In the genomic region with DNA sequence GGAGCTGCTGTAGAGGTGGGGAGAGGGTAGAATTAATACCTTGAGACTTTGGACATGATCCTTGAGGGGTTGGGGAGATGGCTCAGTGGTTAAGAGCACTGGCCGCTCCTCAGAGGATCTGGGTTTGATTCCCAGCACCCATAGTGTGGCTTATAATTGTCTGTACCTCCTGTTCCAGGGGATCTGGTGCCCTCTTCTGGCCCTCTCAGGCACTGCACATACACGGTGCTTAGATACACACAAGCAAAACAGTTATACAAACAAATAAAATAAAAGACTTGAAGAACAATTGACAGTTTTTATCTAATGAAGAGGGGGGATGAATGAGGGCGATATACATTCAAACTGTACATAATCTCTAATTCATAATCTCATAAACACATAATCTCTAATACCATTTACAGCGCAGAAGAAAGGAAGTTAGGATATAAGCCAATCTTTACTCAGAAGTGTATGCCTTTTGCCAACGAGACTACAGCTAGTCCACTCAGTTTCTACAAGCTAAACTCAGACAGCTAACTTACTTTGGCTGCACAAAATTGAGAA, we compare ENCODE assay signal across 12 mouse cellular contexts. TPM values are rescaled to one million over a fixed set of nuclear protein-coding genes. Genes with fewer than 3 reads are reported as not detected.
DNase-seq lines count a peak whose midpoint lies in the region; ATAC-seq and TF ChIP-seq lines count a peak whose summit lies in the region.
"Had no signal": no experiment of that assay in that cellular context is flagged by ENCODE, and none has a peak within 500 bp of the region (broad histone marks: within the 10 kb centered on the region; RNA-seq: fewer than 3 reads in every experiment).

No protein-coding gene starts in this region.

- no peak overlapping the region for H3K9ac ChIP-seq in intestine, postnatal 0 days (ENCODE audit: low read depth, low read length)
- no peak overlapping the region for H3K9ac ChIP-seq in intestine, embryonic 16.5 days (ENCODE audit: low read depth, low read length)
- H3K9ac ChIP-seq in CH12.LX (ENCODE audit: insufficient read depth, low read depth): no peak overlapping the region
- no peak overlapping the region for H3K9ac ChIP-seq in forebrain, embryonic 13.5 days

- ATAC-seq in intestine, postnatal 0 days: no peak
- ATAC-seq in intestine, embryonic 16.5 days: no peak
- no peak for ATAC-seq in forebrain, embryonic 13.5 days

- no peak overlapping the region for H3K4me3 ChIP-seq in intestine, postnatal 0 days (ENCODE audit: low read depth, low read length)
- H3K4me3 ChIP-seq in intestine, embryonic 16.5 days (ENCODE audit: low read length): no peak overlapping the region
- no peak overlapping the region for H3K4me3 ChIP-seq in CH12.LX (replicated peaks in 1 of 3; ENCODE audit: low read depth in 2 of 3, low read length in 2 of 3, poor library complexity in 1 of 3)
- H3K4me3 ChIP-seq in forebrain, embryonic 13.5 days: no peak overlapping the region
- no peak overlapping the region for H3K4me3 ChIP-seq in heart, embryonic 10.5 days

- WGBS in intestine, postnatal 0 days: 96% methylated on average over 5 of the region's 5 CpGs
- WGBS in intestine, embryonic 16.5 days: 88% methylated on average over 5 of the region's 5 CpGs
- 94% methylated on average over 5 of the region's 5 CpGs for WGBS in forebrain, embryonic 13.5 days
- 84% methylated on average over 5 of the region's 5 CpGs for WGBS in heart, embryonic 10.5 days

- peak; percentile 53 for TF ChIP-seq CTCF in intestine, postnatal 0 days (IDR thresholded peaks at IDR 0.05; ENCODE audit: low read depth)
- peak; percentile 45 to 57; a peak in 2 of 4 replicates for TF ChIP-seq CTCF in CH12.LX (conservative IDR thresholded peaks at IDR 0.05 in 1 of 2, IDR thresholded peaks at IDR 0.05 in 1 of 2; ENCODE audit: low read depth in 2 of 2, low read length in 2 of 2)

- no peak for TF ChIP-seq POLR2A in CH12.LX (IDR thresholded peaks at IDR 0.05; ENCODE audit: low read depth, low read length)

- H3K79me2 ChIP-seq in CH12.LX (replicated peaks; ENCODE audit: control insufficient read depth, extremely low read depth, insufficient read depth, poor library complexity, severe bottlenecking): no peaks in the 10 kb centered on the region; the same call in 1 of the 2 replicates

- H3K27me3 ChIP-seq in intestine, postnatal 0 days (replicated peaks; ENCODE audit: control insufficient read depth, insufficient read depth, low read length): no peaks in the 10 kb centered on the region
- H3K27me3 ChIP-seq in intestine, embryonic 16.5 days (replicated peaks; ENCODE audit: control insufficient read depth, insufficient read depth, low read length): no peaks in the 10 kb centered on the region
- H3K27me3 ChIP-seq in CH12.LX (replicated peaks): no peaks in the 10 kb centered on the region
- H3K27me3 ChIP-seq in forebrain, embryonic 13.5 days: no peaks in the 10 kb centered on the region
- H3K27me3 ChIP-seq in heart, embryonic 10.5 days (ENCODE audit: insufficient read depth, poor library complexity, severe bottlenecking): no peaks in the 10 kb centered on the region

- H3K36me3 ChIP-seq in intestine, postnatal 0 days (ENCODE audit: control insufficient read depth, insufficient read depth): no peaks in the 10 kb centered on the region
- no peaks in the 10 kb centered on the region for H3K36me3 ChIP-seq in intestine, embryonic 16.5 days (ENCODE audit: control insufficient read depth, insufficient read depth, low read length)
- peaks cover 0 to 2% of the 10 kb centered on the region in 2 experiments for H3K36me3 ChIP-seq in CH12.LX (replicated peaks in 1 of 2; ENCODE audit: control insufficient read depth in 1 of 2, insufficient read depth in 1 of 2, low read length in 1 of 2)
- no peaks in the 10 kb centered on the region for H3K36me3 ChIP-seq in forebrain, embryonic 13.5 days (ENCODE audit: poor library complexity, severe bottlenecking)
- peaks cover 2% of the 10 kb centered on the region; the same call in 1 of the 2 replicates for H3K36me3 ChIP-seq in heart, embryonic 10.5 days

- TF ChIP-seq RAD21 in CH12.LX (IDR thresholded peaks at IDR 0.05; ENCODE audit: low read depth, low read length): peak; percentile 32

- H3K9me3 ChIP-seq in intestine, postnatal 0 days (ENCODE audit: control insufficient read depth): no peaks in the 10 kb centered on the region
- H3K9me3 ChIP-seq in intestine, embryonic 16.5 days (ENCODE audit: control insufficient read depth, low read length): 0 out of 2 replicates have a peak, but pooled peaks cover 3% of the 10 kb centered on the region
- H3K9me3 ChIP-seq in CH12.LX (replicated peaks; ENCODE audit: low read length): peaks cover 5% of the 10 kb centered on the region
- H3K9me3 ChIP-seq in forebrain, embryonic 13.5 days (replicated peaks): no peaks in the 10 kb centered on the region; the same call in 1 of the 2 replicates
- H3K9me3 ChIP-seq in heart, embryonic 10.5 days: 0 out of 2 replicates have a peak, but pooled peaks cover 3% of the 10 kb centered on the region

- H3K27ac ChIP-seq in intestine, postnatal 0 days (ENCODE audit: low read depth, low read length): no peak overlapping the region
- no peak overlapping the region for H3K27ac ChIP-seq in intestine, embryonic 16.5 days (ENCODE audit: low read length)
- H3K27ac ChIP-seq in CH12.LX (ENCODE audit: insufficient read depth, low read depth): no peak overlapping the region
- H3K27ac ChIP-seq in forebrain, embryonic 13.5 days: no peak overlapping the region
- H3K27ac ChIP-seq in heart, embryonic 10.5 days: no peak overlapping the region

- H3K4me2 ChIP-seq in intestine, postnatal 0 days (replicated peaks; ENCODE audit: low read depth): no peak overlapping the region
- H3K4me2 ChIP-seq in intestine, embryonic 16.5 days (ENCODE audit: low read depth, low read length): no peak overlapping the region
- no peak overlapping the region for H3K4me2 ChIP-seq in CH12.LX (ENCODE audit: insufficient read depth, low read depth, poor library complexity, severe bottlenecking)
- H3K4me2 ChIP-seq in forebrain, embryonic 13.5 days: no peak overlapping the region
- H3K4me2 ChIP-seq: heart, embryonic 11.5 days had no signal

- no peak for TF ChIP-seq EP300 in CH12.LX (IDR thresholded peaks at IDR 0.05; ENCODE audit: low read length)

- no peaks in the 10 kb centered on the region for H3K4me1 ChIP-seq in intestine, postnatal 0 days (replicated peaks; ENCODE audit: control insufficient read depth, insufficient read depth, low read length)
- H3K4me1 ChIP-seq in intestine, embryonic 16.5 days (ENCODE audit: control insufficient read depth, insufficient read depth, low read length): peaks cover 3% of the 10 kb centered on the region; the same call in 1 of the 2 replicates
- H3K4me1 ChIP-seq in CH12.LX (ENCODE audit: control insufficient read depth in 1 of 2, insufficient read depth in 2 of 2): peaks cover 2 to 19% of the 10 kb centered on the region in 2 experiments; a peak in 3 of 4 replicates
- H3K4me1 ChIP-seq in forebrain, embryonic 13.5 days: peaks cover 20% of the 10 kb centered on the region
- H3K4me1 ChIP-seq in heart, embryonic 10.5 days: peaks cover 29% of the 10 kb centered on the region

- in situ Hi-C loops in CH12.LX (cut with MboI; ENCODE audit: low pct_ligation_motif_present, low pct_unique_long_range_greater_than_20kb, low sequenced_read_pairs): no loop called here

- peak; percentile 35 for DNase-seq in CH12.LX (ENCODE audit: extremely low read depth)
- DNase-seq in adipocyte (ENCODE audit: low spot score): peak; percentile 21
- peak; percentile 18 for DNase-seq in retina, postnatal 1 day
- DNase-seq in embryo, embryonic 11 days: no peak
- DNase-seq in heart, embryonic 10.5 days (ENCODE audit: low spot score): no peak
- DNase-seq: right cerebral cortex, postnatal 14 days had no signal

- dilution Hi-C loops in CH12.LX (cut with MboI; ENCODE audit: extremely low pct_ligation_motif_present, extremely low pct_unique_long_range_greater_than_20kb, low sequenced_read_pairs): no loop called here

TF ChIP-seq in CH12.LX, 34 proteins besides CTCF, POLR2A, EP300 and RAD21:
- TF ChIP-seq ELF1 (IDR thresholded peaks at IDR 0.05; ENCODE audit: low read depth, low read length) (no peak), NRF1 (IDR thresholded peaks at IDR 0.05; ENCODE audit: low read depth, low read length) (no peak), SMC3 (IDR thresholded peaks at IDR 0.05; ENCODE audit: low read depth, low read length) (peak; percentile 20; the same call in 1 of the 2 replicates), HCFC1 (IDR thresholded peaks at IDR 0.05; ENCODE audit: low read depth, low read length) (no peak), MYC (IDR thresholded peaks at IDR 0.05; ENCODE audit: low read depth, low read length) (no peak), E2F4 (IDR thresholded peaks at IDR 0.05; ENCODE audit: insufficient replicate concordance, low read depth, low read length) (no peak), ZNF384 (IDR thresholded peaks at IDR 0.05; ENCODE audit: low read depth, low read length) (no peak)

RNA-seq across cellular contexts. Expression of gene Nf1, which starts 2.7 kb away (rescaled TPM):
- 6.3 and 8.3 TPM in 2 replicates for polyA plus RNA-seq in intestine, postnatal 0 days (2015; fragmentation: Nextera tagmentation; extraction: Ambion mirVana)
- 3.0 and 3.7 TPM in 2 replicates for polyA plus RNA-seq in intestine, embryonic 16.5 days (2015; fragmentation: Nextera tagmentation; extraction: Ambion mirVana)
- 11.2 and 12.4 TPM in 2 replicates for total RNA-seq in CH12.LX (2012; rRNA removed)
- 7.3 and 8.2 TPM in 2 replicates for total RNA-seq in CH12.LX (2014; rRNA removed)
- 15.2 and 19.5 TPM in 2 replicates for polyA plus RNA-seq in CH12.LX (2012; ENCODE audit: insufficient read length, low read depth)
- 7.1 and 8.5 TPM in 2 replicates for polyA plus RNA-seq in forebrain, embryonic 13.5 days (2015; fragmentation: Nextera tagmentation; extraction: Ambion mirVana)
- polyA plus RNA-seq in heart, embryonic 10.5 days (2016; fragmentation: Nextera tagmentation; extraction: Ambion mirVana): 4.1 and 5.1 TPM in 2 replicates

RNA-seq across cellular contexts. Expression of gene Gm9964, which starts 40.1 kb away (rescaled TPM):
- polyA plus RNA-seq in intestine, postnatal 0 days (2015; fragmentation: Nextera tagmentation; extraction: Ambion mirVana): not detected in 2 replicates
- polyA plus RNA-seq in intestine, embryonic 16.5 days (2015; fragmentation: Nextera tagmentation; extraction: Ambion mirVana): not detected in 2 replicates
- total RNA-seq in CH12.LX (2012; rRNA removed): not detected in 2 replicates
- total RNA-seq in CH12.LX (2014; rRNA removed): not detected in 2 replicates
- polyA plus RNA-seq in CH12.LX (2012; ENCODE audit: insufficient read length, low read depth): not detected in 2 replicates
- polyA plus RNA-seq in forebrain, embryonic 13.5 days (2015; fragmentation: Nextera tagmentation; extraction: Ambion mirVana): not detected in 2 replicates
- polyA plus RNA-seq in heart, embryonic 10.5 days (2016; fragmentation: Nextera tagmentation; extraction: Ambion mirVana): 0.21 TPM in 1 of 2 replicates, not detected in the other
- total RNA-seq: megakaryocyte, adult 5-6 weeks had no signal
- polyA plus RNA-seq: embryonic facial prominence, embryonic 14.5 days; heart, embryonic 11.5 days had no signal

Comparison
In these comparisons a context has a peak if more than half of its experiments do, and no peak if none do; other contexts are left out.
1. DNase-seq: peak in CH12.LX (single experiment), adipocyte (single experiment) and retina, postnatal 1 day (single experiment); none in embryo, embryonic 11 days (single experiment) and heart, embryonic 10.5 days (single experiment).